Mouse (Mus musculus): ENCODE measurements around the gene Fastkd5.

Fastkd5 gene

GRCm38 (mm10) chr2:130634006-130634738, 4.3 kb upstream of the Fastkd5 start:
- peak; percentile 6 for DNase-seq (ENCODE audit: low spot score)

DNA sequence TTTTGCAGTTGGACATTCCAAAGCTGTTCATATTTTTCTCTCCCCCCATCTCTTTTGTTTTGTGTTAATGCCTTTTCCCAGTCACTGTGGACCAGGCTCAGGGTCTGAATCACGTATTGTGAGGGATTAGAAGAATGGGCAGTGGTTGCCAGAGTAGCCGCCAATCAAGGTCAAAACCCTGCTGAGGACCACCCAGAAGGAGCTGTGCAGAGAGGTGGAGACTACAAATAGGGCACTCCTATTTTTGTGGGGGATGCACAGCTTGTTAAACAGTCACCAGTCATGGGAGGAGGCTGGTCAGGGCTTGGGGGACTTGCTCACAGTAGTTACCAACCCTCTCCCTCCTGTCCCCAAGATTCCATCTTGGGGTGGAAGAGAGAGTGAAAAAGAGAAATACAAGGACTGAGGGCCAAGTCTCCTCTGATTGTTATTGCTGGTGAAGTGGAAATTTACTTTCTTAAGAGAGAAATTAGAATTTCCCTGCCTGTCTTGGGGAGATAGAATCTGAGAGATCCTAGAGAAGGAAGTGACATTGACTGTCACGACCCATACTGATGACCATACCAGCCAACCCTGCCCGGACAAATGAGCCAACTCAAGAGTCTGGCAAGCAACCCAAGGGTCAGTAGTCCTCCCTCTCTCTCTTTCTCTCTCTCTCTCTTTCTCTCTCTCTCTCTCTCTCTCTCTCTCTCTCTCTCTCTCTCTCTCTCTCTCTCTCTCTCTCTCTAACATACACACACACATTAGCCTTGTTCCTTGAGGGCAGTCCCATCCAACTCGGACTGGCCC, 3.3 kb upstream of the Fastkd5 start:
- peak; percentile 65 for DNase-seq (ENCODE audit: low spot score)

DNA sequence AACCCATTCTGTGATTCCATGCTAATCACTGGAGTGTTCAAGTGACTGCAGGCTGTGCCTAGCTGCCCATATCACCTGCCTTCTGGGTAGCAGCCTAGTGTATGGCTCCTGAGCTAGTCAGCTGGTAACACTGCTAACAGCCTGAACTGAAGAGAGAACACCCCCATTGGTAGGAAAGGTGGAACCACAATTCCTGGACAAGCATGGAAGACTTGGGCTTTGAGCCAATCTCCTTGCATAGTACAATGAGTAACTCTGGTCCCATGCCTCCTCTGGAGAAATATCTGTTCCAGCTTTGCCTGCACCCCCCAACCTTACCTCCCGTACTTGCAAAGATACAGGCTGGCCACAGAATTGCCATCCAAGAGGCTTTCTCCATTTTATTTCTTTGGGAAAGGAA, 2.6 kb upstream of the Fastkd5 start:
- DNase-seq (ENCODE audit: low spot score): no peak

GRCm38 (mm10) chr2:130629080-130629838, 568 bp downstream of the Fastkd5 start:
- DNase-seq (ENCODE audit: low spot score): no peak

- DNase-seq (ENCODE audit: low spot score): no peak
Measured at GRCm38 (mm10) chr2:130628424-130628823, 1.4 kb downstream of the Fastkd5 start.

DNA sequence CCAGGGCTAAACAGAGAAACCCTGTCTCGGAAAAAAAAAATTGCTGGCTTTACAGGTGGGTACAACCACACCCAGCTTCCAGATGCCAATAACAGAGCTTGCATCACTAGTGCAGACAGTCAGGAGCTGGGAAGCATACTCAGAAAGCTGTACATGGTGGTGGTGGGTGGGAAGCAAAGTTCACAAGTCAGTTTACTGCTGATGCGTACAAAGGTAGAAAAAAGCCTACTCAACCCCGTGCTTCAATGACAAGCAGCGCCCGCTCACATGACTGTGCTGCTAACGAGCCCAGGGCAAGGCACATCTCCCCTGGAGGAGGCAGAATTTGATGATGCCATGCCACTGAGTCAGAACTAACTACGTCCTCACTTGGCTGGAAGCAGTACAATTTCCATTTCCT, 10.9 kb downstream of the Fastkd5 start:
- no peak for DNase-seq (ENCODE audit: low spot score)

GRCm38 (mm10) chr2:130613091-130613490, 16.7 kb downstream of the Fastkd5 start:
- DNase-seq (ENCODE audit: low spot score): peak; percentile 46

- DNase-seq (ENCODE audit: low spot score): no peak
Measured at GRCm38 (mm10) chr2:130602195-130602594, 27.6 kb downstream of the Fastkd5 start.

- DNase-seq (ENCODE audit: low spot score): no peak
Measured at GRCm38 (mm10) chr2:130598399-130598798, 31.4 kb downstream of the Fastkd5 start.

- peak; percentile 48 for DNase-seq (ENCODE audit: low spot score)
Measured at GRCm38 (mm10) chr2:130597601-130598010, 32.2 kb downstream of the Fastkd5 start.

DNA sequence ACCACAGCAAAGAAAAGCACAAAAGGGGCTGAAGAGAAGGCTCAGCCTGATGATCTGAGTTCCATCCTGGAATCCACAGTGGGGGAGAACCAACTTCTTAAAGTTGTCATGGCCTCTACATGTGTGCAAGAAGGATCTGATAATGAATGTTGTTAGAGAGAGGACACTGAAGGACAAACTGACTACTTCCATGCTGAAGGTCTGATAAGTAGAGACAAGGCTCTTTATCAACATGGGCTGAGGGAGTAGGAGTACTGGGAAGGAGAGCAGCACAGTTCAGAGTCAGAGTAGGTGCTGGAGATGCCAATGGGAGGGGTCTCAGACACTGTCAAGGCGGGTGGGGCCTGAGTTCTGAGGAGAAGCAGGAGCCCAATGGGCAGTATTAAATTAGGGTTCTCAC, 34.2 kb downstream of the Fastkd5 start:
- no peak for DNase-seq (ENCODE audit: low spot score)

- DNase-seq (ENCODE audit: low spot score): no peak
Measured at GRCm38 (mm10) chr2:130591016-130591415, 38.8 kb downstream of the Fastkd5 start.

GRCm38 (mm10) chr2:130589761-130590160, 40.1 kb downstream of the Fastkd5 start:
- no peak for DNase-seq (ENCODE audit: low spot score)

DNA sequence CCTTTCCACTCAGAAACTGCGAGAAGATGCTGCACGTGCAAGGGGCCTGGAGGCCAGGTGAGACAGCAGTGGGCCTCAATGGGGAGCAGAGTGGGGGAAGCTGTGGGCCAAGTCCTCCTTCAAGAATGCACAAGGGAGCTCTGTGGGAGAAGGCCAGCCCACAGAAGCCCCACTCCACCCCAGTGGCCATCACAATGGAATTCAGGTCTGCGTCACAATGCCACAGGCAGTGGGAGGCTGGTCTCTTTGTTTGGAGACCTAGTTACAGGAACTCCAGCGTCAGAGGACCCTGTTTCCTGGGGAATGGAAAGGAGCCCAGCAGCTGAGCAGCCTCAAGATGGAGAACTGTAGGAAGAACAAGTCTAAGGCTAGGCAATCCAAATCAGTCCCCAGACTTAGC, 40.7 kb downstream of the Fastkd5 start:
- no peak for DNase-seq (ENCODE audit: low spot score)

DNA sequence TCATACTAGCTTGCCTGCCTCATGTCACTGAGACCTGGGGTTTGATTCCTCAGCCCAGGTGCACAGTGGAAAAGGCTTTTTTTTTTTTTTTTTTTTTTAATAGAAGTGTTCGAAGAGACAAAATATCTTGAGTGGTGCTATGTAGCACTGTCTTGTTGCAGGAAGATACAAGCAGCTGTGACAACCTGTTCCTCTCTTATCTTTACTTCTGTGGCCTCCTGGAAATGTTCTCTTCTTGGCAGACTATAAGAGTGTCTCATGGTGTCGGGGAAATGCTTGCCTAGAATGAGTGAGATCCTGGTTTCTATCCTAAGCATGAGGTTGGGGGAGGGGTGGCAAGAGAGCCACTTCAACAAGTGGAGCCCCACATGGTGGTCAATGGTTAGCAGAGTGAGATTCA, 41.5 kb downstream of the Fastkd5 start:
- DNase-seq (ENCODE audit: low spot score): no peak

- no peak for DNase-seq (ENCODE audit: low spot score)
Measured at GRCm38 (mm10) chr2:130586016-130586415, 43.8 kb downstream of the Fastkd5 start.

DNA sequence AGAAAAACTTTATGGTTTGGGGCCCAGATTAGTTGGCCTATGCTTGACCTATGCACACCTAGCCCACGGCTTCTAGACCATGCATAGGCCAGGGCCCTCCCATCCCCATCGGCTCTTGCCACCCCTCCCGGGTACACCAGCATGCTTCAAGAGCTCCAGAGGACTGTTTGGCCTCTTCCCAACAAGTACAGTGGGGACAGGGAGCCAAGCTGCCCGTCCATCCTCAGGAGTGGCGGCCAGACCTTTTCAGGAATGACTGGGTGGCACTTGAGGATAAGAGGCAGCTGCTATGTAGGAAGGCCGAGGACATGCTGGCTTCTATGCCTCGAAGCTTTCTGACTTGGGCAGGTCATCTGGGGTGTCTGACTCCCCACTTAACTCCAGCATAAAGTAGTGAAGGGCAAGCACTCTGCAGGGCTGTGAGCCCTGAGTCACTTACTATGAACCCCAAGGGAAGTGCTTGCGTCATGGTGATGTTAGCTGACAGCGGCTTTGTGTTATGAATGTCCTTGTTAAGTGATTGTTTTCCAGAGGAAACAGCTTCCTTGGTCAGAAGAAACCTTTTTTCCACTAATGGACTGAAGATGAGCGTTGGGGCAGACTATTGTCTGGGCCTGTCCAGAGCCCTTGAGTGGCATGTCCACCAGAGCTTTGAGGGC, 45.8 kb downstream of the Fastkd5 start:
- DNase-seq (ENCODE audit: low spot score): no peak

DNA sequence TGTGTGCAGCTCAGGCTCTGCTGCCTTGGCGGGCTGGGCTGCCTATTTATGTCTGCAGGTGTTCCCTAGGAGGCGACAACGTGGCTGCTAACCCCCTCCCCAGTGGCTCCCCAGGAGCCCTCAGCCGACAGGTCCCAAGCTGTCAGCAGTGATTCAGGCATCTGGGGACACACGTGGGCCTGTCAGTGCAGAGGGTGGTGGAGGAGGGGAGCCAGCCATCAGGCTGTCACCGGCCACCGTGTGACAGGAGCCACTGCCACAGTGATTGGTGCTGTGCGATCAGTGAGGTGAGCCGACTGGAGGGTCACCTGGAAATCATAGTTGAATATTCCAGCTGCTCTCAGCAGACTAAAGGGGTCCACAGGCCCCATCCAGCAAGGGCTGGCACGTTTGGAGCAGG, 47.3 kb downstream of the Fastkd5 start, which contains the start of gene Avp:
Avp (minus strand) TSS at position 3 of the 400 bp plus-strand sequence.
- DNase-seq (ENCODE audit: low spot score): no peak

GRCm38 (mm10) chr2:130581201-130581600, 48.6 kb downstream of the Fastkd5 start:
- DNase-seq (ENCODE audit: low spot score): no peak

DNA sequence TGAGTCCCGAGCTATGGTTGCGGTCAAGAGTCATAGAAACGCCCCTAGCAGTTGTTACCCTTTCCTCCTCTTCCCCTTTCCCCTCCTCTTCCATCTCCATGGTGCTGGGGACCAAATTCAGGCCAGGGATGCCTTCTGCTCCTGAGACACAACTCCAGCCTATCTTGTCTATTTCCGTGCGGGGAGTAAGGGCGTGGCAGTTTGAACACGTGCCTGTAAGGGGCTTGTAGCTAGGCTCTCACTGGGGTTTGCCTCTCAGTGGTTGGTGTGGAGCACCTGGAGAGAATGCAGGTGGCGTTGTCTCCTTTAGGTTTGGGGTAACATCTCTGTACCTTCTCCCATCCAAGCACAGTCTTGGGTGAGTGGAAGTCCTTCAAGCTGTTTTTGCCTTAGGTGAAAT, 50.0 kb downstream of the Fastkd5 start:
- no peak for DNase-seq (ENCODE audit: low spot score)

- DNase-seq (ENCODE audit: low spot score): peak; percentile 67
Measured at GRCm38 (mm10) chr2:130578148-130578547, 51.7 kb downstream of the Fastkd5 start.

DNA sequence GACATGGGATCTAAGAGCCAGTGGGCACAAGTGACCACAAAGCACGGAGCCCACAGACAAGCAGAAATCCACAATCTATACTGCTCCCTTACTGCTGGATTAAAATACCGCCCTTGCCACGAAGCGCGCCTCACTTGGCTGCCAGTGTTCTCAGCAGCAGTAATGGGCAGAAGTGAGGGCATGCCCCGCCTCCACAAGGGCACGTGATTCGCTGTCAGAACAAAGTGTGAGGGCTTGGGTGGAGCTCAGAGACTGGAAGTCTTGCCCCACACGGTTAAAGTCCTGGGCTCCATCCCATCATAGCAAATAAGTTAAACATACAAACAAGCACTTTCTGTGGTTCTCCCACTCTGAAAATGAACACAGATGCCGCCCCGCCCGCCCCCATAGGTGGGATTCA, 52.2 kb downstream of the Fastkd5 start:
- peak; percentile 60 for DNase-seq (ENCODE audit: low spot score)
